Mouse (Mus musculus): ENCODE measurements around the gene Myocos. TPM values are rescaled to one million over a fixed set of nuclear protein-coding genes. Genes with fewer than 3 reads are reported as not detected.

Myocos gene
- polyA plus RNA-seq, 1 experiment from 2014 or later: not detected

DNA sequence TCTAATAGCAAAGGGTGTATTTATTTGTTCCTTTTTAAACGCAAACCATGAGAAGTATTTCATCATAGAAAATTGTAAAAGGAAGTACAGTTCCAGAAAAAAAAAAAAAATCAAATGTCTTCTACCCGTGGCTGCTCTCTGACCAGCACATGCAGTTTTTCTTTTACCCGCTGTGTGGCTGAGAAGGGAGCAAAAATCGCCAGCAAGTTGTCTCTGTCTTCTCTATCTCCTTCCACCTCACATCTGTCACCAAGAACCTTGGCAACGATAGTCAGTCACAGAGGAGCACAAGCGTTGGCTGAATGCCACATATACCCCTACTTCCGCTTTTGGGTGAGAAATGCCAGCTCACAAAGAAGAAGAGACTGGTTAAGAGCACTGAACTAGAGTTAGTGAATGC, 32.8 kb downstream of the Myocos start:
- no peaks in the 10 kb centered on the region for H3K36me3 ChIP-seq (ENCODE audit: control insufficient read depth, insufficient read depth, low read length)
- no peak overlapping the region for H3K27ac ChIP-seq (replicated peaks)
- H3K9ac ChIP-seq (ENCODE audit: low read length): no peak overlapping the region
- H3K4me2 ChIP-seq (replicated peaks; ENCODE audit: low read depth): no peak overlapping the region
- H3K27me3 ChIP-seq (ENCODE audit: control insufficient read depth, insufficient read depth, low read length): no peaks in the 10 kb centered on the region
- TF ChIP-seq EP300 (optimal IDR thresholded peaks at IDR 0.05) (no peak), CTCF (IDR thresholded peaks at IDR 0.05; ENCODE audit: low read depth) (no peak)
- H3K4me3 ChIP-seq (ENCODE audit: low read depth, low read length): no peak overlapping the region
- DNase-seq (ENCODE audit: low spot score) (no peak), ATAC-seq (ENCODE audit: low FRiP score, low TSS enrichment) (no peak)
- no peaks in the 10 kb centered on the region for H3K4me1 ChIP-seq (replicated peaks; ENCODE audit: control insufficient read depth, insufficient read depth)
- WGBS: 45% methylated on average over 7 of the region's 7 CpGs
- no peaks in the 10 kb centered on the region for H3K9me3 ChIP-seq (ENCODE audit: control insufficient read depth, low read length)

DNA sequence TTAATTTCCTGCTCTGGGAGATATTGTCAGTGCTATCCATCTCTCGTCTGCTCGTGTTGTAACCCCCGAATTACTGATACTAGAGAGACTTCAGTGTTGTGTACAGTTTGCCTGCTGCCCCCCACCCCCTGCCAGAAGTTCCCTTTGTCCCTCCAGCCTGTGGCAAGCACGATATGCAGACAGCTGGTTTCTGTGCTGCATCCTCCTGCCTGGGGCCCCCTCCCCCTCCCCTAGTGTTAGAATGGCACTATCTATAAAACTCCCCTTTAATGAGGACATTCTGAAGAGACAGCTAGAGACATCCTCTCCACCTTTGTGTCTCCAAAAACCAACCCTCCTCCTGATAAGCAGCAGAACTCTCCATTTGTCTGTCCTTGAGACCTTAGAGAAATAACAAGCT, 34.1 kb downstream of the Myocos start:
- Histone ChIP-seq H3K9ac (ENCODE audit: low read length) (no peak overlapping the region), H3K4me1 (replicated peaks; ENCODE audit: control insufficient read depth, insufficient read depth) (no peaks in the 10 kb centered on the region), H3K36me3 (ENCODE audit: control insufficient read depth, insufficient read depth, low read length) (no peaks in the 10 kb centered on the region), H3K27me3 (ENCODE audit: control insufficient read depth, insufficient read depth, low read length) (no peaks in the 10 kb centered on the region), H3K4me3 (ENCODE audit: low read depth, low read length) (no peak overlapping the region), H3K4me2 (replicated peaks; ENCODE audit: low read depth) (no peak overlapping the region), H3K27ac (replicated peaks) (no peak overlapping the region), H3K9me3 (ENCODE audit: control insufficient read depth, low read length) (no peaks in the 10 kb centered on the region)
- WGBS: 47% methylated on average over 4 of the region's 4 CpGs
- DNase-seq (ENCODE audit: low spot score): no peak
- TF ChIP-seq EP300 (optimal IDR thresholded peaks at IDR 0.05) (no peak), CTCF (IDR thresholded peaks at IDR 0.05; ENCODE audit: low read depth) (no peak)
- no peak for ATAC-seq (ENCODE audit: low FRiP score, low TSS enrichment)

DNA sequence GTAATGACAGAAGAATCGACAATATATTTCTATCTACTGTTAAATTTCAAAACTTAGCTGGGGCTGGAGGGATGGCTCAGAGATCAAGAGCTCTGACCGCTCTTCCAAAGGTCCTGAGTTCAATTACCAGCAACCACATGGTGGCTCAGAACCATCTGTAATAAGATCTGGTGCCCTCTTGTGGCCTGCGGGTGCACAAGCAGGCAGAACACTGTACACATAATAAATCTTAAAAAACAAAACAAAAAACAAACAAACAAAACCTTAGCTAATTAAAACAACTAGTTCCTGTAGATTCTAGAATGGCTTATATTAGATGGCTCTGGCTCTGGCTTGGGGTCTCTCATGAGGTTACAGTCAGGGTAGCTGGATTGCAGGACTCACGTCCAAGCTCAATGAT, 37.5 kb downstream of the Myocos start:
- WGBS: 71% methylated on average over 4 of the region's 4 CpGs
- Histone ChIP-seq H3K4me1 (replicated peaks; ENCODE audit: control insufficient read depth, insufficient read depth) (no peaks in the 10 kb centered on the region), H3K27ac (replicated peaks) (no peak overlapping the region), H3K9me3 (ENCODE audit: control insufficient read depth, low read length) (no peaks in the 10 kb centered on the region), H3K27me3 (ENCODE audit: control insufficient read depth, insufficient read depth, low read length) (no peaks in the 10 kb centered on the region), H3K4me3 (ENCODE audit: low read depth, low read length) (no peak overlapping the region), H3K4me2 (replicated peaks; ENCODE audit: low read depth) (no peak overlapping the region), H3K9ac (ENCODE audit: low read length) (no peak overlapping the region), H3K36me3 (ENCODE audit: control insufficient read depth, insufficient read depth, low read length) (no peaks in the 10 kb centered on the region)
- DNase-seq (ENCODE audit: low spot score) (no peak), ATAC-seq (ENCODE audit: low FRiP score, low TSS enrichment) (no peak)
- peak; percentile 59 for TF ChIP-seq CTCF (IDR thresholded peaks at IDR 0.05; ENCODE audit: low read depth)
- no peak for TF ChIP-seq EP300 (optimal IDR thresholded peaks at IDR 0.05)

DNA sequence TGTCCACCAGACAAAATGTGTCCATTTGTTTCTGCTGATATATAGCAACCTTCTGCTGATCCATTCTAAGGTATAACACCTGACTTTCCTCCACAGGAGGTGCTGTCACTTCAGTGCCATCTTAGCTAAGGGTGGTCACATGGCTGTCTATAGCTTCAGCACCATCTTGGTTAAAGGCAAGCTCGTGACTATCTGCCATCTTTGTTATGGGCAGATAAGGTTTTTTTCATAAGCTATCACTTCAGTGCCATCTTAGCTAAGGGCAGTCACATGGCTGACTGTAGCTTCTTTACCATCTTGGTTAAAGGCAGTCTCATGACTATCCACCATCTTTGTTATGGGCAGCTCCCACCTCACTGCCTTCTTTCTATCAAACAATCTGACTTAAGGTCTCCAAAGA, 42.5 kb downstream of the Myocos start:
- H3K9ac ChIP-seq (ENCODE audit: low read length): no peak overlapping the region
- DNase-seq (ENCODE audit: low spot score) (no peak), ATAC-seq (ENCODE audit: low FRiP score, low TSS enrichment) (0 out of 2 replicates have a peak, but pooled peaks have one; percentile 12)
- no peaks in the 10 kb centered on the region for H3K27me3 ChIP-seq (ENCODE audit: control insufficient read depth, insufficient read depth, low read length)
- H3K4me3 ChIP-seq (ENCODE audit: low read depth, low read length): no peak overlapping the region
- H3K36me3 ChIP-seq (ENCODE audit: control insufficient read depth, insufficient read depth, low read length): no peaks in the 10 kb centered on the region
- no peak overlapping the region for H3K4me2 ChIP-seq (replicated peaks; ENCODE audit: low read depth)
- no peaks in the 10 kb centered on the region for H3K9me3 ChIP-seq (ENCODE audit: control insufficient read depth, low read length)
- TF ChIP-seq EP300 (optimal IDR thresholded peaks at IDR 0.05) (no peak), CTCF (IDR thresholded peaks at IDR 0.05; ENCODE audit: low read depth) (no peak)
- WGBS: 86% methylated on average over 1 of the region's 1 CpGs
- no peaks in the 10 kb centered on the region for H3K4me1 ChIP-seq (replicated peaks; ENCODE audit: control insufficient read depth, insufficient read depth)
- H3K27ac ChIP-seq (replicated peaks): no peak overlapping the region

DNA sequence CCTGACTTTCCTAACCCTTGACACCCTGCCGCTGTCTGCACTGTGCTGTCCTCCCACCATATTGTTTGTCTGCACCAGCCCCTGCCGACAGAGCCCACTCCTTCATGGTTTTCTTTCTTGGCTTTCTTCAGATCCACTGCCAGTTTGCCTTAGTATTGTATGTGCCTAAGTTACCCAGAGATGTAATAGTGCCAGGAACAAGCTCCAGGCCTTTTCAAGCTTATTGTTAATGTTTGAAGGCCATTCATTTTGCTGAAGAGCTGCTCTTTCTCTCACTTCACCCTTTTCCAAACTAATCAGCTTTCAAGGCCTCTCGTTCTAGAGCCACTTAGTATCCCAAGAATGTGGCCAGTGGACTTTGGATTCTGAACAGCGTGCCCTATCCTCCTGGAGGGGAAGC, 46.8 kb downstream of the Myocos start:
- Histone ChIP-seq H3K4me3 (ENCODE audit: low read depth, low read length) (no peak overlapping the region), H3K27me3 (ENCODE audit: control insufficient read depth, insufficient read depth, low read length) (no peaks in the 10 kb centered on the region), H3K27ac (replicated peaks) (no peak overlapping the region), H3K9me3 (ENCODE audit: control insufficient read depth, low read length) (no peaks in the 10 kb centered on the region), H3K9ac (ENCODE audit: low read length) (no peak overlapping the region), H3K4me1 (replicated peaks; ENCODE audit: control insufficient read depth, insufficient read depth) (no peaks in the 10 kb centered on the region), H3K36me3 (ENCODE audit: control insufficient read depth, insufficient read depth, low read length) (no peaks in the 10 kb centered on the region), H3K4me2 (replicated peaks; ENCODE audit: low read depth) (no peak overlapping the region)
- TF ChIP-seq CTCF (IDR thresholded peaks at IDR 0.05; ENCODE audit: low read depth): no peak
- TF ChIP-seq EP300 (optimal IDR thresholded peaks at IDR 0.05): no peak
- WGBS: 64% methylated on average over 4 of the region's 4 CpGs
- no peak for ATAC-seq (ENCODE audit: low FRiP score, low TSS enrichment)
- DNase-seq (ENCODE audit: low spot score): no peak

DNA sequence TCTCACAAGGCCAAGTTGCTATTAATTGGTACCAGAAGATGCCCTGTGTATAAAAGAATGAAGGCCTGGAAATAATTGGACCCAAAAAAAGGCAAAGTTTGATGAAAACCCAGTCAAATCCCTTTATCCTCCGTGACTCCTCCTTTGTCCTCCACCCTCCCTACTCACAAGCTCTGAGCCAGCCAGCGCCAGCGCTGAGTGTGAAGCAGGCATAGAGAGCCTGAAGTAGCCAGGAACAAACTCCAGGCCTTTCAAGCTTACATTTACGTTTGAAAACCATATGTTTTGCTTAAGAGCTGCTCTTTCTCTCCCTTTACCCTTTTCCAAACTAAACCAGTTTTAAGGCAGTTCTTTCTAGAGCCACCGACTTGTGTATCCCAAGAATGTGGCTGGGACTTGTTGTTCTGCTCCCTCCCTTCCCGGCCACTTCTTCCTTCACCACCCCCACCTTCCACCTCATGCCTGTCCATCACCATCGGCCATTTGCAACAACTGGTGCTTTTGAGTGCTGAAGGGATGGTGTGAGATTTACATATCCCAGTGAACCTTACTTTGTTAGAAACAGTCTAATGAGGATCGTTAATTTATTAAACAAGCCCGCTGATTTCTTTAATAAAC, 48.3 kb downstream of the Myocos start:
- WGBS: 38% methylated on average over 9 of the region's 9 CpGs
- no peak for ATAC-seq (ENCODE audit: low FRiP score, low TSS enrichment)
- Histone ChIP-seq H3K36me3 (ENCODE audit: control insufficient read depth, insufficient read depth, low read length) (no peaks in the 10 kb centered on the region), H3K4me3 (ENCODE audit: low read depth, low read length) (no peak overlapping the region), H3K9ac (ENCODE audit: low read length) (no peak overlapping the region), H3K27me3 (ENCODE audit: control insufficient read depth, insufficient read depth, low read length) (no peaks in the 10 kb centered on the region), H3K4me2 (replicated peaks; ENCODE audit: low read depth) (no peak overlapping the region), H3K9me3 (ENCODE audit: control insufficient read depth, low read length) (no peaks in the 10 kb centered on the region), H3K4me1 (replicated peaks; ENCODE audit: control insufficient read depth, insufficient read depth) (no peaks in the 10 kb centered on the region), H3K27ac (replicated peaks) (no peak overlapping the region)
- TF ChIP-seq CTCF (IDR thresholded peaks at IDR 0.05; ENCODE audit: low read depth): no peak
- TF ChIP-seq EP300 (optimal IDR thresholded peaks at IDR 0.05): no peak
- DNase-seq (ENCODE audit: low spot score): no peak

Data from stomach, postnatal 0 days (tissue).